Mouse (Mus musculus) embryonic facial prominence, embryonic 13.5 days (tissue): ENCODE results near the gene Wfdc3. TPM values are rescaled to one million over a fixed set of nuclear protein-coding genes. Genes with fewer than 3 reads are reported as not detected.
A peak's percentile ranks its signal among the peaks of the same experiment; 100 is the strongest.

Experiments used
- ATAC-seq: fragments of 200-750 bp; cut with Nextera tagmentation; 2 replicates; pipeline ENCODE4 v1.8.0; 2017; ENCODE audit warnings: low read depth; ENCODE audit not compliant: insufficient number of reproducible peaks, insufficient read depth, low FRiP score, low TSS enrichment
- H3K27ac ChIP-seq: fragments of 300-500 bp; sonication (generic); 2 replicates; pipeline ENCODE4 v1.5.1; 2015; ENCODE audit warnings: moderate library complexity, mild to moderate bottlenecking, inconsistent platforms
- H3K27me3 ChIP-seq: fragments of 300-500 bp; sonication (generic); 2 replicates; pipeline ENCODE4 v1.6.1; 2015; ENCODE audit warnings: mild to moderate bottlenecking, inconsistent platforms
- H3K36me3 ChIP-seq: fragments of 300-500 bp; sonication (generic); 2 replicates; pipeline ENCODE4 v1.6.1; 2015; ENCODE audit warnings: mild to moderate bottlenecking, inconsistent platforms
- H3K4me1 ChIP-seq: fragments of 300-500 bp; sonication (generic); 2 replicates; pipeline ENCODE4 v1.6.1; 2015; ENCODE audit warnings: inconsistent platforms
- H3K4me2 ChIP-seq: fragments of 300-500 bp; sonication (generic); 2 replicates; pipeline ENCODE4 v1.6.1; 2015; ENCODE audit warnings: moderate library complexity, mild to moderate bottlenecking, inconsistent platforms
- H3K4me3 ChIP-seq: fragments of 300-500 bp; sonication (generic); 2 replicates; pipeline ENCODE4 v1.5.1; 2015; ENCODE audit warnings: mild to moderate bottlenecking, inconsistent platforms
- H3K9ac ChIP-seq: fragments of 300-500 bp; sonication (generic); 2 replicates; pipeline ENCODE4 v1.6.1; 2015; ENCODE audit warnings: mild to moderate bottlenecking, inconsistent platforms
- H3K9me3 ChIP-seq: fragments of 300-500 bp; sonication (generic); 2 replicates; pipeline ENCODE4 v1.6.1; 2016; ENCODE audit warnings: inconsistent platforms
- WGBS: fragments of 180-500 bp; shearing (Covaris S2); methylation state at CpG from one replicate; pipeline ENCODE4 v1.1.7; 2015; ENCODE audit warnings: mixed read lengths; 5-methylcytosine and 5-hydroxymethylcytosine counted together
- polyA plus RNA-seq: library from polyadenylated mRNA; unstranded; fragments of >200 nt; fragmentation: Nextera tagmentation; extraction: Ambion mirVana; gene quantifications from 2 replicates; pipeline ENCODE4 v1.2.1, GENCODE M21; 2015

Gene Wfdc3
- 0.58 and 0.93 TPM in 2 replicates for polyA plus RNA-seq

GRCm38 (mm10) chr2:164745843-164746479 lies at the start of gene Wfdc3, which contains the start of gene Dnttip1:
TSS of gene Wfdc3 (minus strand) at chr2:164745931.
TSS of gene Dnttip1 (plus strand) at chr2:164745983.
- Histone ChIP-seq H3K27me3 (no peaks in the 10 kb centered on the region; the same call in 1 of the 2 replicates), H3K9me3 (no peaks in the 10 kb centered on the region), H3K36me3 (peaks cover 34% of the 10 kb centered on the region), H3K4me1 (peaks cover 18% of the 10 kb centered on the region), H3K4me2 (peak within 1 kb of the TSS; percentile 83), H3K27ac (peak within 1 kb of the TSS; percentile 78), H3K9ac (peak within 1 kb of the TSS; percentile 96), H3K4me3 (peak within 1 kb of the TSS; percentile 91)
- under 1% methylated on average over 65 of the region's 70 CpGs for WGBS
- peak; percentile 75; the same call in 1 of the 2 replicates for ATAC-seq

- Histone ChIP-seq H3K4me3 (no peak overlapping the region), H3K36me3 (peaks cover 74% of the 10 kb centered on the region), H3K27me3 (no peaks in the 10 kb centered on the region), H3K4me2 (no peak overlapping the region), H3K4me1 (no peaks in the 10 kb centered on the region), H3K27ac (no peak overlapping the region), H3K9me3 (no peaks in the 10 kb centered on the region), H3K9ac (no peak overlapping the region)
- WGBS = 35% methylated on average over 5 of the region's 5 CpGs
- no peak for ATAC-seq
These were observed 48.6 kb upstream of the Wfdc3 start for GRCm38 (mm10) chr2:164794293-164794692.

- H3K4me1 ChIP-seq = peaks cover 2% of the 10 kb centered on the region; the same call in 1 of the 2 replicates
- H3K9ac ChIP-seq = no peak overlapping the region
- ATAC-seq = no peak
- H3K4me3 ChIP-seq = no peak overlapping the region
- peaks cover 72% of the 10 kb centered on the region for H3K36me3 ChIP-seq
- H3K27ac ChIP-seq = no peak overlapping the region
- WGBS = 92% methylated on average over 2 of the region's 2 CpGs
- no peaks in the 10 kb centered on the region for H3K27me3 ChIP-seq
- H3K4me2 ChIP-seq = no peak overlapping the region
- no peaks in the 10 kb centered on the region for H3K9me3 ChIP-seq
These were observed 48.0 kb upstream of the Wfdc3 start for GRCm38 (mm10) chr2:164793772-164794171.

GRCm38 (mm10) chr2:164793236-164793635 lies 47.5 kb upstream of the Wfdc3 start:
- no peak overlapping the region for H3K27ac ChIP-seq
- H3K36me3 ChIP-seq = peaks cover 72% of the 10 kb centered on the region
- ATAC-seq = no peak
- H3K9ac ChIP-seq = no peak overlapping the region
- H3K9me3 ChIP-seq = no peaks in the 10 kb centered on the region
- peaks cover 8% of the 10 kb centered on the region for H3K4me1 ChIP-seq
- H3K4me3 ChIP-seq = no peak overlapping the region
- WGBS = 79% methylated on average over 3 of the region's 3 CpGs
- H3K4me2 ChIP-seq = no peak overlapping the region
- no peaks in the 10 kb centered on the region for H3K27me3 ChIP-seq

- H3K9me3 ChIP-seq = no peaks in the 10 kb centered on the region
- H3K36me3 ChIP-seq = peaks cover 68% of the 10 kb centered on the region
- H3K27me3 ChIP-seq = no peaks in the 10 kb centered on the region
- 90% methylated on average over 12 of the region's 12 CpGs for WGBS
- no peak overlapping the region for H3K9ac ChIP-seq
- no peak overlapping the region for H3K4me2 ChIP-seq
- H3K27ac ChIP-seq = no peak overlapping the region
- H3K4me1 ChIP-seq = peaks cover 12% of the 10 kb centered on the region
- no peak overlapping the region for H3K4me3 ChIP-seq
- ATAC-seq = no peak
These were observed 46.9 kb upstream of the Wfdc3 start for GRCm38 (mm10) chr2:164792400-164793190.

GRCm38 (mm10) chr2:164791841-164792261 lies 46.1 kb upstream of the Wfdc3 start:
- Histone ChIP-seq H3K27ac (no peak overlapping the region), H3K4me1 (peaks cover 19% of the 10 kb centered on the region), H3K9me3 (no peaks in the 10 kb centered on the region), H3K36me3 (peaks cover 65% of the 10 kb centered on the region), H3K4me2 (no peak overlapping the region), H3K4me3 (no peak overlapping the region), H3K27me3 (no peaks in the 10 kb centered on the region), H3K9ac (no peak overlapping the region; the same call in 1 of the 2 replicates)
- ATAC-seq = no peak
- WGBS = 93% methylated on average over 18 of the region's 18 CpGs

- no peak for ATAC-seq
- Histone ChIP-seq H3K4me2 (no peak overlapping the region), H3K27me3 (no peaks in the 10 kb centered on the region), H3K36me3 (peaks cover 51% of the 10 kb centered on the region), H3K9me3 (no peaks in the 10 kb centered on the region), H3K4me1 (peaks cover 26% of the 10 kb centered on the region), H3K4me3 (no peak overlapping the region), H3K9ac (no peak overlapping the region), H3K27ac (no peak overlapping the region)
- 76% methylated on average over 4 of the region's 4 CpGs for WGBS
These were observed 44.7 kb upstream of the Wfdc3 start for GRCm38 (mm10) chr2:164790451-164790850.

GRCm38 (mm10) chr2:164788411-164788810 lies 42.7 kb upstream of the Wfdc3 start:
- no peaks in the 10 kb centered on the region for H3K27me3 ChIP-seq
- H3K9ac ChIP-seq = no peak overlapping the region
- H3K4me1 ChIP-seq = peaks cover 35% of the 10 kb centered on the region
- no peaks in the 10 kb centered on the region for H3K9me3 ChIP-seq
- H3K36me3 ChIP-seq = peaks cover 38% of the 10 kb centered on the region
- WGBS = 60% methylated on average over 4 of the region's 4 CpGs
- no peak overlapping the region for H3K4me2 ChIP-seq
- no peak for ATAC-seq
- H3K4me3 ChIP-seq = no peak overlapping the region
- H3K27ac ChIP-seq = no peak overlapping the region

GRCm38 (mm10) chr2:164787779-164788178 lies 42.0 kb upstream of the Wfdc3 start:
- Histone ChIP-seq H3K9me3 (no peaks in the 10 kb centered on the region), H3K4me1 (peaks cover 35% of the 10 kb centered on the region), H3K4me2 (peak overlapping the region; percentile 18), H3K27ac (no peak overlapping the region), H3K4me3 (no peak overlapping the region), H3K27me3 (no peaks in the 10 kb centered on the region), H3K36me3 (peaks cover 32% of the 10 kb centered on the region), H3K9ac (no peak overlapping the region)
- no peak for ATAC-seq
- 65% methylated on average over 10 of the region's 10 CpGs for WGBS

- Histone ChIP-seq H3K36me3 (peaks cover 25% of the 10 kb centered on the region), H3K27me3 (no peaks in the 10 kb centered on the region), H3K27ac (no peak overlapping the region), H3K9me3 (no peaks in the 10 kb centered on the region), H3K4me3 (peak overlapping the region; percentile 72), H3K4me2 (peak overlapping the region; percentile 89), H3K4me1 (peaks cover 35% of the 10 kb centered on the region), H3K9ac (peak overlapping the region; percentile 85)
- no peak for ATAC-seq
- 82% methylated on average over 3 of the region's 3 CpGs for WGBS
These were observed 41.3 kb upstream of the Wfdc3 start for GRCm38 (mm10) chr2:164787032-164787431.

- H3K4me3 ChIP-seq = peak overlapping the region; percentile 72
- WGBS = 11% methylated on average over 15 of the region's 15 CpGs
- peak overlapping the region; percentile 85 for H3K9ac ChIP-seq
- peaks cover 19% of the 10 kb centered on the region for H3K36me3 ChIP-seq
- H3K4me2 ChIP-seq = peak overlapping the region; percentile 89
- H3K27ac ChIP-seq = peak overlapping the region; percentile 84; the same call in 1 of the 2 replicates
- H3K9me3 ChIP-seq = no peaks in the 10 kb centered on the region
- no peak for ATAC-seq
- H3K27me3 ChIP-seq = no peaks in the 10 kb centered on the region
- peaks cover 35% of the 10 kb centered on the region for H3K4me1 ChIP-seq
These were observed 40.7 kb upstream of the Wfdc3 start for GRCm38 (mm10) chr2:164786388-164786885.
